Mouse (Mus musculus): ENCODE data around the gene Med1.

Med1 gene

GRCm38 (mm10) chr11:98148551-98149301 is 44.4 kb downstream of the Med1 start:
- DNase-seq: no peak

- no peak for DNase-seq
Measured at GRCm38 (mm10) chr11:98145856-98146255, 47.2 kb downstream of the Med1 start.

GRCm38 (mm10) chr11:98142545-98142944 is 50.5 kb downstream of the Med1 start:
- DNase-seq: no peak

GRCm38 (mm10) chr11:98138894-98139293 is 54.2 kb downstream of the Med1 start:
- DNase-seq: no peak

GRCm38 (mm10) chr11:98137836-98138235 is 55.3 kb downstream of the Med1 start:
- DNase-seq: no peak

- DNase-seq: no peak
Measured at GRCm38 (mm10) chr11:98134951-98135350, 58.1 kb downstream of the Med1 start.

GRCm38 (mm10) chr11:98123424-98123823 is 69.7 kb downstream of the Med1 start:
- DNase-seq: no peak

GRCm38 (mm10) chr11:98114363-98114762 is 78.7 kb downstream of the Med1 start:
- no peak for DNase-seq

GRCm38 (mm10) chr11:98113504-98113903 is 79.6 kb downstream of the Med1 start:
- DNase-seq: no peak

- DNase-seq: no peak
Measured at GRCm38 (mm10) chr11:98109706-98110105, 83.4 kb downstream of the Med1 start.
